Mouse (Mus musculus) midbrain, embryonic 16.5 days (tissue): ENCODE measurements around the gene Nudt3. TPM values are rescaled to one million over a fixed set of nuclear protein-coding genes. Genes with fewer than 3 reads are reported as not detected.
A peak's percentile ranks its signal among the peaks of the same experiment; 100 is the strongest.

ENCODE experiments used
- ATAC-seq: fragments of 200-750 bp; cut with Nextera tagmentation; 2 replicates; pipeline ENCODE4 v1.8.0; 2017; ENCODE audit warnings: moderate TSS enrichment
- H3K27ac ChIP-seq: fragments of 300-500 bp; sonication (generic); 2 replicates; pipeline ENCODE4 v1.5.1; 2014; ENCODE audit warnings: mild to moderate bottlenecking, low read length, mixed read lengths
- H3K27me3 ChIP-seq: fragments of 300-500 bp; sonication (generic); 2 replicates; pipeline ENCODE4 v1.6.1; 2014; ENCODE audit warnings: low read depth, low read length, mixed read lengths; ENCODE audit not compliant: control insufficient read depth, insufficient read depth
- H3K36me3 ChIP-seq: fragments of 300-500 bp; sonication (generic); 2 replicates; pipeline ENCODE4 v1.6.1; 2014; ENCODE audit warnings: mild to moderate bottlenecking, low read length, moderate library complexity, mixed read lengths; ENCODE audit not compliant: control insufficient read depth, insufficient read depth
- H3K4me1 ChIP-seq: fragments of 300-500 bp; sonication (generic); 2 replicates; pipeline ENCODE4 v1.6.1; 2014; ENCODE audit warnings: mild to moderate bottlenecking, low read length, mixed read lengths; ENCODE audit not compliant: control insufficient read depth, insufficient read depth
- H3K4me2 ChIP-seq: fragments of 300-500 bp; sonication (generic); 2 replicates; pipeline ENCODE4 v1.6.1; 2014; ENCODE audit warnings: mild to moderate bottlenecking, low read length, mixed read lengths
- H3K4me3 ChIP-seq: fragments of 300-500 bp; sonication (generic); 2 replicates; pipeline ENCODE4 v1.5.1; 2014; ENCODE audit warnings: low read depth, mild to moderate bottlenecking, low read length, moderate library complexity, mixed read lengths
- H3K9ac ChIP-seq: fragments of 300-500 bp; sonication (generic); 2 replicates; pipeline ENCODE4 v1.6.1; 2014; ENCODE audit warnings: low read depth, low read length, mixed read lengths
- H3K9me3 ChIP-seq: fragments of 300-500 bp; sonication (generic); replicated peaks from 2 replicates; pipeline ENCODE4 v1.6.1; 2014; ENCODE audit warnings: mild to moderate bottlenecking, low read length, mixed read lengths; ENCODE audit not compliant: control insufficient read depth, poor library complexity, severe bottlenecking
- whole genome bisulfite sequencing: fragments of 180-500 bp; shearing (Covaris S2); extraction: QIAGEN DNeasy Blood & Tissue Kit; methylation state at CpG from one replicate; pipeline ENCODE4 v1.1.7; 2014; 5-methylcytosine and 5-hydroxymethylcytosine counted together
- polyA plus RNA-seq: library from polyadenylated mRNA; unstranded; fragments of >200 nt; fragmentation: Nextera tagmentation; extraction: Ambion mirVana; gene quantifications from 2 replicates; pipeline ENCODE4 v1.2.1, GENCODE M21; 2015

The Nudt3 gene
- polyA plus RNA-seq, 1 experiment from 2014 or later = 246 TPM

DNA sequence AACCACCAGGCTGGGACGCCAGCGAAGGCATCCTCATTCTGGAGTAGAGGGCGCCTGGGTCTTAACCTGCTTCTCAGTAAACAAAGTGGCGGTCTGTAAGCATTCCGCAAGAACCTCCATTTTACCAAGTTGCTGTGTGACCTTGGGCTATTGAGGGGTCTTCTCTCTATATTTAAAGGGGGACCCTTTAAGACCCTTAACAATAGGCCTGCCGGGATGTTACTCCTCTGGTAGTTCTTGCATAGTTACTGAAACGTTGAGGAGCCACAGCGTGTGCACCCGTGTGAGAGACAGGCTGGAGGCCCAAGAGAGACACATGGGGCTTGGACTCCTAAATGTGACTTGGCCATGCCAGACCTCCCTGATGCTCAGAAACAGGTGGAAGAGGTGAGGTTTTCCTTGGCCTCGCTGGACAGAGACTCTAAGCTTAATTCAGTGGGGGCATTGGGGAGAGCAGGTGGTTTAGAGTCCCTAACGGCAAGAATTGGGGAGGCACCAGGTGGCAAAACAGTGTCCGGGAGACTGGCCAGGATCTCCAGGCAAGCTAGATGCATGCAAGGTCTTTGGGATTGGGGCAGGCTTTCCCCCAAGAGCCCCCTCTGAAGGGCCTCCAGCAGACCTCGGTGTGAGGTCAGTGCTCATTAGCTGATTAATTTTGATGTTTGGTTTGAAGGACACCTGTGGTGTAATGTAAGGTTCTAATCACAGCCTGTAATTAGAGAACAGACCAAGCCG is 65.2 kb downstream of the Nudt3 start:
- Histone ChIP-seq H3K9me3 (no peaks in the 10 kb centered on the region), H3K9ac (peak overlapping the region; percentile 94), H3K27me3 (peaks cover 9% of the 10 kb centered on the region), H3K36me3 (peaks cover 4% of the 10 kb centered on the region), H3K4me1 (peaks cover 31% of the 10 kb centered on the region), H3K27ac (no peak overlapping the region), H3K4me3 (peak overlapping the region; percentile 88), H3K4me2 (peak overlapping the region; percentile 76)
- no peak for ATAC-seq
- WGBS = 6% methylated on average over 14 of the region's 14 CpGs

DNA sequence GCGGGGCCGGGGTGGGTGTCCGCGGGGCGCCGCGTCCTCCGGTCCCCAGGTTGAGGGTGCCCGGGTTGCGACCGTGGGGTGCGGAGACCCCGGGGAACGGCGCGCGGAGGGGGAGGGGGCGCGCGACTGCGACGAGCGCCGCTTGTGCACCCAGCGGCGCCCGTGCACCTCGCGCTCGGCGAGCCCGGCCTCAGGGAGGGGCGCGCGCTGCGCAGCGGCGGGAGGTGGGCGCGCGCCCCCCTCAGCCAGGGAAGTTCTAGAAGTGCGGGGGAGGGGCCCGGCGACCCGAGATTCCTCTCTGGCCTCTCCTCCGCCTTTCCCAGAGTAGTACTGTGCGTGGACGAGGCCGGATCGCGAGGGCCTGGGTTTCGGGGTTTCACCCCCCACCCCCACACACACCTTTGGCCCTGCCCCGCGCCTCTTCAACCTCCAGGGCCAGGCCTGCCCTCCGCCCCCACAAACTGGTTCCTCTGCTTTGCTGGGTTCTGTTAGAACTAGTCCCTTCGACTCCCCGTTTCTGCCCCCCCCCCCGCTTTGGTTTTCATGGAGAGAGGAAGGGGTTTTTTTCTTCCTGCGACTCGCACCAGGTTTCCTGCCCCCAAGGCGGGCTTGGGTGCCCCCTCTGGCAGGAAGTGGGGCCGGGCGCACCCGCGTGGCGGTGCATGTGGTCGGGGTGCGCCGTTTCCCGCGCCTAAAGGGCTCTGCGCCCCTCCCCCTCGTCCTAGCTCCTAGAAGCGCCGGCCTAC is 65.9 kb downstream of the Nudt3 start:
- Histone ChIP-seq H3K4me3 (peak overlapping the region; percentile 88), H3K9ac (peak overlapping the region; percentile 94), H3K4me1 (peaks cover 31% of the 10 kb centered on the region), H3K4me2 (peak overlapping the region; percentile 76), H3K36me3 (peaks cover 4% of the 10 kb centered on the region), H3K9me3 (no peaks in the 10 kb centered on the region), H3K27ac (peak overlapping the region; percentile 93), H3K27me3 (peaks cover 9% of the 10 kb centered on the region)
- ATAC-seq = peak; percentile 47
- under 1% methylated on average over 33 of the region's 75 CpGs for WGBS

DNA sequence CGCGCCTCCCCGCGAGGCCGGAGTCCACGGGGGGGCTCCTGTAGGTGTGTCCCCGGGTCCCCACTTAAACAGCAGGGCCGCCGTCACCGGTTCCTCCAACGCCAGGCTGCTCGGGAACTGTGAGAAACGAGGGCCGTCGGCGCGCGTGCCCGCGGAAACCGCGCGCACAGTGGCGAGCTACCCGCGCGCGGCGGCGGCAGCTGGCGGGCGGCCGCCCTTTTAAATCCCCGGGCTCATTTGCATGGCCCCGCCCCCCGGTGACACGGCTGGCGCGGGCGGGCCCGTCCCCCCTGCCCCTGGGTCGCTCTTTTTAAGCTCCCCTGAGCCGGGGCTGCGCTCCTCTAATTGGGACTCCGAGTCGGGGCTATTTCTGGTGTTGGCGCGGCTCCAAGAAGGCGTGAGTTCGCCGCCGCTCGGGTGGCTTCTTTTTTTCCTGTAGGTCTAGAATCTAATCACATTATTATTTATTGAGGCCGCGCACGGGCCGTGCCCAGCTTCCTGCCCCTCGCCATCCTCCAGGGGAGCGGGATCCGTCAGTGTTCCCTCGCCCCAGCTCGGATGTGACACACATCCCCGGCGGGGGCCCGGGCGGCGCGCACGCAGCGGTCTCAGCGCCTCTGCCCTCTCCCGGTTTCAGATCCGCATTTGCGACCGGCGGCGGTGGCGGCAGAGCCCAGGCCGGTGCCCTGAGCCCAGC is 66.8 kb downstream of the Nudt3 start, which contains the start of gene Hmga1:
Gene Hmga1 (plus strand): TSS at position 183 of the 697 bp plus-strand sequence.
- no peaks in the 10 kb centered on the region for H3K9me3 ChIP-seq
- H3K27ac ChIP-seq = peak within 1 kb of the TSS; percentile 93
- H3K4me1 ChIP-seq = peaks cover 31% of the 10 kb centered on the region
- under 1% methylated on average over 79 of the region's 79 CpGs for WGBS
- H3K27me3 ChIP-seq = peaks cover 9% of the 10 kb centered on the region
- H3K4me3 ChIP-seq = peak within 1 kb of the TSS; percentile 88
- peaks cover under 1% of the 10 kb centered on the region; the same call in 1 of the 2 replicates for H3K36me3 ChIP-seq
- peak within 1 kb of the TSS; percentile 94 for H3K9ac ChIP-seq
- peak within 1 kb of the TSS; percentile 76 for H3K4me2 ChIP-seq
- ATAC-seq = peak; percentile 79

DNA sequence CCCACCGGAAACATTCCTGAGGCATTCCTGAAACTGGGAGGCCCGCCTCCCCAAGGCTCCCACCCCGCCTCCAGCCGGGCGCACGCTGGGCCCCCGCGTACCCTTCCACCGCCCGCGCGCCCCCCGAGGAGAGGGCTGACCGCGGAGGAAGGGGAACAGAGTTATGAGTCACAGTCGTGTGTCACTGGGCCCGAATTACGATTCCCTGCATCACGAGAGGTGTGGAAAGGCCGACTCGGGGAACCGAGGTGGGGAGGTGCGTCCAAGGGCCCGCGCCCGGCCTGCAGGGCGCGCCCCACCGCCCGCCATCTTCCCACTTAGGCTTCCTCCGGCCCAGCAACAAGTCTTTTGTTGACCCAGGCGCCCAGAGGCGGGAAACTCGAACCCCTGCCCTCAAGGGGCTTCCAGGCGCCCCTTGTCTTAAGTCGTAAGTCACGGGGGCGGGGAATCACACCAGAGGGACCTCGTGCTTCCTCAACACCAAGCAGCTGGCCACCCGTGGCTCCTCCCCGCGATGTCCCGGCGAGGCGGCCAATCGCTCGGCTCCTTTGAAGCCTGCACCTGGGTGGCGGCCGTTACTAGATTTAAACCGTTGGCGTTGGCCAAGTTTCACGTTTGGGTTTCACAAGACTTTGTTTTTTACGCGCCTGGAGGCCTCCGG is 67.7 kb downstream of the Nudt3 start:
- Histone ChIP-seq H3K27me3 (peaks cover 9% of the 10 kb centered on the region), H3K27ac (no peak overlapping the region; the same call in 1 of the 2 replicates), H3K4me3 (peak overlapping the region; percentile 88), H3K9ac (peak overlapping the region; percentile 94; the same call in 1 of the 2 replicates), H3K4me2 (peak overlapping the region; percentile 76), H3K9me3 (no peaks in the 10 kb centered on the region), H3K4me1 (peaks cover 31% of the 10 kb centered on the region), H3K36me3 (no peaks in the 10 kb centered on the region)
- ATAC-seq = 0 out of 2 replicates have a peak, but pooled peaks have one; percentile 18
- WGBS = under 1% methylated on average over 54 of the region's 55 CpGs

DNA sequence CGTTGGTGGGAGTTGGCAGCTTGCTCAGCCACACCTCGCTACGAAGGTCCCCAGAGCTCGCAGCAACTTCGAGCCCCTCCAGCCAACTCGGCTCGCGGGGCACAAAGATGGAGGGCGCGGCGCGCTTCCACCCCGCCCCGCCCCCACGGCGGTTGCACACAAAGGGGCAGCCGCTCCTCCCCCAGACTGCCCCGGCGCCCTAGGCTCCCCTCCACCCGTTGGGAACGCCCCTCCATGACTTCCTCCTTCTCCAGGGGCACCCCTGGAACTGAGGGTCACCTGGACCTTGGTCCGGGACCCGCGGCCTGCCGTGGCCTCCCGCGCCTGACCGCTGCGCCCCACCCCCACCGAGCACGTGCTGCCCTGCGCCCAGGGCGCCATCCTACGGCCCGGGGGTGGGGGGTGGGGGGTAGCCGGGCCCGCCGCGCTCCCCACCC is 68.2 kb downstream of the Nudt3 start:
- Histone ChIP-seq H3K4me2 (peak overlapping the region; percentile 76), H3K27ac (no peak overlapping the region), H3K4me1 (peaks cover 31% of the 10 kb centered on the region), H3K4me3 (peak overlapping the region; percentile 88; the same call in 1 of the 2 replicates), H3K36me3 (no peaks in the 10 kb centered on the region), H3K9ac (0 out of 2 replicates have a peak overlapping the region, but pooled peaks have one; percentile 20), H3K9me3 (no peaks in the 10 kb centered on the region), H3K27me3 (peaks cover 9% of the 10 kb centered on the region)
- 2% methylated on average over 34 of the region's 39 CpGs for WGBS
- ATAC-seq = no peak

DNA sequence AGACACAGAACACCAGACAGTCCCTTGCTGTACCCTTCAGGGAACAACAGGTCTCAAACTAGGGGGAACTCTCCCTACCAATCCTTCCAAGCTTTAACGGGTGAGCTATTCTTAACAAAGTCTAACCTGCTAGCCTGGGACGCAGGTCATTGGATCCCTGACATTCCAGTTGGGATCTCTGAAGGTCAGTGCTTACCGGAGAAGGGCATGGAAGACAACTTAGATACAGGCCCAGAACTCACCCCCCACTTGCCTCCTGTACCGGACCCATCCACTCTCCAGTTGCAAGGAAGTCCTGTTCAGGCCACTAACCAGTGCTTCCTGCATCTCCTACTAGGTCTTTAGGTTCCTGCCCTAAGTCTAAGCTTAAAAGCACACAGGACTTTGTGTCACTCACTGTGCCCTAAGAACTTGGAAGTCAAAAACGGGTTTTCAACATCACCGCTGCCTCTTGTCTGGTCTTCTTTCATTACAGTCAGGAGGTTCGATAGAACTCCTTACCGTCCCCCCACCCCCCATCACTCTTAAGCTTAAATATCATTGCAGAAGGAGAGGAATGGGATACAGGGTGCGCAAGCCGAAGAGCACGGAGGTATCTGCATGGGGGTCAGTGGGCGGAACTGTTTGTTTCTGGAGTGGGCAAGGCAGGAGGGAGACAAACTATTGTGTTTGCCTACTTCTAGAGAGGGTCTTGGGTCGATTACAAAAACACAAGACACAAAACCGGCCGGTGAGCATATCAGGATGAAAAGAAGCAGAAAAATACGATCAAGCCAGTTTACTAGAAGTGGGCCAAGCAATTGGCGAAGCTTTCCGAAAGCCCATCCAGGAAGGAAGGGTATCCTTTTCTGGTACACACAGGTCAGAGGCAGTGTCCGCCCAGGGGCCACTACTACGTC is 69.0 kb downstream of the Nudt3 start:
- Histone ChIP-seq H3K4me2 (no peak overlapping the region; the same call in 1 of the 2 replicates), H3K9me3 (no peaks in the 10 kb centered on the region), H3K27ac (no peak overlapping the region), H3K27me3 (peaks cover 9% of the 10 kb centered on the region), H3K36me3 (no peaks in the 10 kb centered on the region), H3K4me1 (peaks cover 29% of the 10 kb centered on the region), H3K9ac (no peak overlapping the region), H3K4me3 (no peak overlapping the region)
- no peak for ATAC-seq
- WGBS = 45% methylated on average over 20 of the region's 20 CpGs

DNA sequence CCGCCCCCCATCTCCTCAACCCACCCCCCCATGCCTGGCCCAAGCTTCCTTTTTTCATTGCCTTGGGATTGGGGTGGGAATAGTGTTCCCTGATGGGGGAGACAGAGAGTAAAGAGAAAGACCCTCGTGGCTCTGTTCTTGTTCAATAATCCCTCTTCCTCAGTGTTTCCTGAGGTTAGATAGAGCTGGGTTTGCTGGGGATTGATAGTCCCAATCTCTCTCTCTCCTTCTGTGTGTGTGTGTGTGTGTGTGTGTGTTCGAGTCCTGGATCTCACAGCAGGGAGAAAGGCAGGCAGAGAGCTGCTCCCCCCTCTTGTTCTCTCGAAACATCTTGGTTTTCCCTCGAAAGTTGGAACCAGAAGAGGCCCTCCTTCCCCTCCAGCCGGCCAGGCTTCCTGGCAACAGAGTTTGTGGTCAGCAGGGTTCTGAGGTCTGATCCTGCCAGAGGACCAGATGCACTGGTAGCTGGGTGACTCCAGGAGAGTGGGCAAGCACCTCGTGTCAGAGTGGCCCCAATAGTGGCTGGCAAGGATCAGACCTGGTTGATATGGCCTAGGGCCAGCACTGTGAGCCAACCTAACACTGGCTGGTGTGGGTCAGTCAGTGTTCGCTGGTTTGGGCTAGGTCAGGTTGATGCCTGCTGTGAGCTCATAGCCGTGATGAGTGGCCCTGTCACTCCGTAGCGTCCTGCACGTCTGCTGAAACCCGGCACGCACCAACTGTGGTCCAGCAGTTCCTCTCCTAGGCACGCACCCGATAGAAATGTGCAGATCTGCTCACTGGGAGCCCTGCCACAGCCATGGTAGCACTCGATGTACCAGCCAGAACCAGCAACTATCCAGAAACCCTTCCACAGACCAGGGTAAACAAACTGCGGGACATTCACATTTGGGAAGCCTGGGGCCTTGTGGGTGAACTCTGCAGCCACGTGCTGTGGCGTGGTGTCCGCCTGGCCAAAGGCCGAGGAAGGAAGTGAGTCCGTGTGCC is 70.8 kb downstream of the Nudt3 start:
- H3K27ac ChIP-seq = no peak overlapping the region
- peaks cover 9% of the 10 kb centered on the region for H3K27me3 ChIP-seq
- peaks cover 11% of the 10 kb centered on the region for H3K4me1 ChIP-seq
- no peak overlapping the region for H3K9ac ChIP-seq
- no peaks in the 10 kb centered on the region for H3K9me3 ChIP-seq
- no peak for ATAC-seq
- H3K4me2 ChIP-seq = no peak overlapping the region
- 80% methylated on average over 23 of the region's 23 CpGs for WGBS
- H3K4me3 ChIP-seq = no peak overlapping the region
- H3K36me3 ChIP-seq = no peaks in the 10 kb centered on the region
